Mouse (Mus musculus) forebrain, embryonic 12.5 days (tissue): ENCODE measurements around the gene Ubqln4. TPM values are rescaled to one million over a fixed set of nuclear protein-coding genes. Genes with fewer than 3 reads are reported as not detected.
A peak's percentile ranks its signal among the peaks of the same experiment; 100 is the strongest.

Experiments used
- ATAC-seq: fragments of 200-750 bp; cut with Nextera tagmentation; 2 replicates; pipeline ENCODE4 v1.8.0; 2017; ENCODE audit warnings: moderate TSS enrichment; ENCODE audit not compliant: low FRiP score
- H3K27ac ChIP-seq: fragments of 300-500 bp; sonication (generic); 2 replicates; pipeline ENCODE4 v1.5.1; 2016; ENCODE audit warnings: mild to moderate bottlenecking
- H3K27me3 ChIP-seq: fragments of 300-500 bp; sonication (generic); 2 replicates; pipeline ENCODE4 v1.6.1; 2016; ENCODE audit warnings: mild to moderate bottlenecking
- H3K36me3 ChIP-seq: fragments of 300-500 bp; sonication (generic); replicated peaks from 2 replicates; pipeline ENCODE4 v1.6.1; 2016; ENCODE audit warnings: mild to moderate bottlenecking
- H3K4me1 ChIP-seq: fragments of 300-500 bp; sonication (generic); 2 replicates; pipeline ENCODE4 v1.6.1; 2016
- H3K4me2 ChIP-seq: fragments of 300-500 bp; sonication (generic); 2 replicates; pipeline ENCODE4 v1.6.1; 2016; ENCODE audit warnings: mild to moderate bottlenecking, moderate library complexity
- H3K4me3 ChIP-seq: fragments of 300-500 bp; sonication (generic); replicated peaks from 2 replicates; pipeline ENCODE4 v1.5.1; 2016; ENCODE audit warnings: mild to moderate bottlenecking
- H3K9ac ChIP-seq: fragments of 300-500 bp; sonication (generic); 2 replicates; pipeline ENCODE4 v1.6.1; 2016; ENCODE audit warnings: mild to moderate bottlenecking
- H3K9me3 ChIP-seq: fragments of 300-500 bp; sonication (generic); 2 replicates; pipeline ENCODE4 v1.6.1; 2016
- WGBS: fragments of 180-500 bp; shearing (Covaris S2); methylation state at CpG from one replicate; pipeline ENCODE4 v1.1.7; 2016; 5-methylcytosine and 5-hydroxymethylcytosine counted together
- polyA plus RNA-seq: library from polyadenylated mRNA; unstranded; fragments of >200 nt; fragmentation: Nextera tagmentation; extraction: Ambion mirVana; gene quantifications from 2 replicates; pipeline ENCODE4 v1.2.1, GENCODE M21; 2016

The Ubqln4 gene
- polyA plus RNA-seq, 1 experiment from 2014 or later = 64.4 TPM

DNA sequence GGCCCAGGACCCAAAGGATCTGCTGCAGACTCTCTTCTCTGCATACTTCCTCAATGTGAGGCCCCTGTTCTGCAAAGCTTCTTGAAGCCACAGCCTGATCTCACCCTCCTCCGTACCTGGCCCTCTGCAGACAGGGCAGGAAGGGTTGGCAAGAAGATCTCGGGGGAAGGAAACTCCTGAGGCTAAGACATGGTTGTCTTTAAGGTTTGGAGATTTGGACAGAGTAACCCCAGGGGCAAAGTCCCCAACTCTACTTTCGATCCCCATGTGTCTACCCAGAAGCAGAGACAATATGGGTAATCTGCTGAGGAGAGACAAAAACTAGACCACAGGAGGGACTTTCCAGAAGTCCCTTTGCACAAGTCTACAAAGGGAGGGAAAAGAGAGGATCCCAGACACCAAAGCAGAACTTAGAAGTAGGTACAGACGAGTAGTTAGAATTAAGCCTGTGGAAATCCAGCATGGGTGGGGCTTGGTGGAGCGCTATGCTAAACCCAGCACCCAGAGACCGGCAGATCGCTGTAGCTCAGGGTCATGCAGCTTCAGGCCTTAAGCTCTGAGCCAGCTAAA lies 39.9 kb upstream of the Ubqln4 start:
- WGBS = 82% methylated on average over 7 of the region's 7 CpGs
- no peak overlapping the region for H3K9ac ChIP-seq
- H3K27me3 ChIP-seq = peaks cover 6% of the 10 kb centered on the region; the same call in 1 of the 2 replicates
- H3K4me2 ChIP-seq = no peak overlapping the region
- no peak overlapping the region for H3K27ac ChIP-seq
- H3K4me1 ChIP-seq = peaks cover 45% of the 10 kb centered on the region
- H3K4me3 ChIP-seq = no peak overlapping the region
- no peaks in the 10 kb centered on the region for H3K9me3 ChIP-seq
- H3K36me3 ChIP-seq = no peaks in the 10 kb centered on the region
- no peak for ATAC-seq

DNA sequence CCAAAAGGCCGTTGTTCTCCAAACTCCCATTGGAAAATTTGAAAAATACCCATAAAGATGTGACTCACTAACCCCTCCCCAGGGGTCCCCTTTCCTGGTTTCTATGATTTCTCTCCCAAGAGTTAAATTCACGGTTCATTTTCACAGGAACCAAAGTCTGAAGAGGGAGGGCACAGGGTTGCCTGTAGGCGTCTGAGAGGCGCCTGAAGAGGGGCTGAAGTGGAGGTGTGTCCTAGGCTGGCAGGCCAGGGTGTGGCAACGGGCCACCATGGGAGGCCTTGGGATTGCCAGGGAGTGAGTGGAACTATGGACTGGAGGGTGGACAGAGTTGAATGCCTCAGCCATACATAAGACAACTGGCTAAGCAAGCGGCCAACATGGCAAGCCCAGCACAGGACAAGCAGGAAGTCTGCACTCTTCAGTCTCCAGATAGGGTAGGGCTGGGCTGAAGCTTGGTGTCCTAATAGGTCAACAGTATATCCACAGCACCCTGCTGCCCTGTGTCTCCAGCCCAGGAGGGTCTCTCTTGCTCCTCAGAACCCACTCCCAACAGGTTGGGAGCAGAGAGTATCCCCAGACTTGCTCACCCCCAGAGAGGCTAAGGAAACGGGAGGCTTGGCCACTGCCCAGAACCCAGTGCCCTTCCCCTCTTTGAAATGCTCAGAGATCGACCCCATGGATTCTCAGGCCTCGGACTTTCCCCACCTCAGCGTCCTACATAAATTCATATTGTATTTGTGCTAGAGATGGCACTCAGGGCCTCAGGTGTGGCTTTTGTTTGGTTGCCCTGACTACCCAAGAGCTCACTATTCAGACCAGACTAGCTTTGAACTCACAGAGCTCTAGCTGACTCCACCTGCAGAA lies 39.1 kb upstream of the Ubqln4 start:
- 80% methylated on average over 10 of the region's 10 CpGs for WGBS
- Histone ChIP-seq H3K9me3 (no peaks in the 10 kb centered on the region), H3K4me2 (no peak overlapping the region), H3K27me3 (peaks cover 6% of the 10 kb centered on the region; the same call in 1 of the 2 replicates), H3K4me3 (no peak overlapping the region), H3K36me3 (no peaks in the 10 kb centered on the region), H3K9ac (no peak overlapping the region), H3K4me1 (peaks cover 40% of the 10 kb centered on the region), H3K27ac (no peak overlapping the region)
- no peak for ATAC-seq

DNA sequence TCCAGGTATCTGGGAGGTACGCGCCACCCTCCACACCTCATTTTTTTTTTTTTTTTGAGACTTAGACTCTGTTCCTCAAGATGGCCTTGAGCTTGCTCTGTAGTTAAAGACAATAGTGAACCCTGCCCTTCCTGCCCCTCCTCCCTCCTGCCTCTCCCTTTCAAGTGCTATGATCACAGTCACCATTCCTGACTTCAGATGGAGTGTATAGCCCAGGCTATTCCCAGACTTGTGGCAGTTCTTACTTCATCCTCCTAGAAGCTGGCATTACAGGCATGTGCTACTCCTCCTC lies 38.5 kb upstream of the Ubqln4 start:
- Histone ChIP-seq H3K27me3 (peaks cover 6% of the 10 kb centered on the region; the same call in 1 of the 2 replicates), H3K27ac (no peak overlapping the region), H3K9ac (no peak overlapping the region), H3K4me1 (peaks cover 35% of the 10 kb centered on the region), H3K9me3 (no peaks in the 10 kb centered on the region), H3K4me3 (no peak overlapping the region), H3K4me2 (no peak overlapping the region), H3K36me3 (no peaks in the 10 kb centered on the region)
- 92% methylated on average over 2 of the region's 2 CpGs for WGBS
- ATAC-seq = no peak

DNA sequence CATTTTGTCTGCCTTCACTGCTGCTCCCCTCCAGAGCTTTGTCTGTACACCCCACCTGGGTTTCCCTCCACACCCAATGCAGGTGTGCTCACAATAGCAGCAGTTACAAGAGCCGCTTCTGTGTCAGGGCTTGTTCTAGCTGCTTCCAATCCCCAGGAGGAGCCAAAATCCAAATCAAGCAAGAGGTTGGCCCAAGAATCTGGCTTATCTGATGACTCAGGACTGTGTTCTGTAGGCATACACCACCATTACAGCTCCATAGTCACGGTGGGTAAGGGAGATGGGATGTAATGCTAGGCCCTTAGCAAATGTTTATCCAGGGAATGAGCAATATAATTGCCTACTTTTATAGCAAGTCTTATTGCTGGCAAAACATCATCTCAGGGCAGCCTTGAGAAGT lies 37.2 kb upstream of the Ubqln4 start:
- no peak overlapping the region for H3K9ac ChIP-seq
- H3K9me3 ChIP-seq = no peaks in the 10 kb centered on the region
- H3K4me2 ChIP-seq = no peak overlapping the region
- WGBS = 87% methylated on average over 2 of the region's 2 CpGs
- no peak for ATAC-seq
- no peaks in the 10 kb centered on the region for H3K36me3 ChIP-seq
- H3K27ac ChIP-seq = no peak overlapping the region
- peaks cover 23% of the 10 kb centered on the region for H3K4me1 ChIP-seq
- H3K27me3 ChIP-seq = peaks cover 6% of the 10 kb centered on the region; the same call in 1 of the 2 replicates
- no peak overlapping the region for H3K4me3 ChIP-seq

DNA sequence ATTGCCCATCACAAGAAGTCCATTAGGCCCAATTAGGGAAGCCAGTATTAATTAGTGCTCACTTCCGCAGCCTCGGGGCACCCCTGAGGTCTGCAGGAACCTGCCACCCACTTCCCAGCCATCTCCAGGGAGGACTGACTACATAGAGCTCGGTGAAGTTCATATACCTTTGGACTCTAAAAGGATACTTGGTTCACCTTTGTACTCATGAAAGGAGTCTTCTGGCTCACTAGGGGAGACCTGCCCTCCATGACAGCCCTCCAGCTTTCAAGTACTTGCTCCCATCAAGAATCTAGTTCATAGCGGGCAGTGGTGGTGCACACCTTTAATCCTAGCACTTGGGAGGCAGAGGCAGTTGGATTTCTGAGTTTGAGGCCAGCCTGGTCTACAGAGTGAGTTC lies 35.1 kb upstream of the Ubqln4 start:
- H3K27ac ChIP-seq = no peak overlapping the region
- 70% methylated on average over 4 of the region's 4 CpGs for WGBS

DNA sequence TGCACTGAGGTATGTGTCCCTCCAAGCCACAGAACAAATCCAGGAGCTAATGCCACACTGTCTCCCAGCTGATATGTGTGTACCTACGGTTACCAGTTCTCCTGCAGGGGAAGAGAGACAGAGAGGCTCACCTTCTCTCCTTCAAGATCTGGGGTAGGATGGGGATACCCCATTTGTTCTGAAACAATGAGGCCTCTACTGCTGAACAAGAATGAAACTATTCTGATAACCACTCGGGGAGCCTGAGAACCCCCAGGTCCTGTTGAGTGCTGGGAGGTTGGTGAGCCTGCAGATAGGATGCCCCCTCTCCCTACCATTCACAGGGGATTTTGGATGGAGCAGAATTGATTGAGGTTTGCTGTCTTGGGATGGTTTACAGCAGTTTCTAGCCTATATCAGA lies 33.5 kb upstream of the Ubqln4 start:
- 85% methylated on average over 2 of the region's 2 CpGs for WGBS
- Histone ChIP-seq H3K27ac (no peak overlapping the region), H3K4me3 (no peak overlapping the region), H3K36me3 (peaks cover 18% of the 10 kb centered on the region), H3K4me2 (no peak overlapping the region), H3K9me3 (no peaks in the 10 kb centered on the region), H3K27me3 (peaks cover 6% of the 10 kb centered on the region; the same call in 1 of the 2 replicates), H3K4me1 (peaks cover 3% of the 10 kb centered on the region; the same call in 1 of the 2 replicates), H3K9ac (no peak overlapping the region)
- no peak for ATAC-seq

More for the DNA sequence above, 35.1 kb upstream of the Ubqln4 start:
- Histone ChIP-seq H3K27me3 (peaks cover 6% of the 10 kb centered on the region; the same call in 1 of the 2 replicates), H3K9ac (no peak overlapping the region), H3K4me3 (no peak overlapping the region), H3K4me2 (no peak overlapping the region), H3K9me3 (no peaks in the 10 kb centered on the region), H3K4me1 (peaks cover 6% of the 10 kb centered on the region), H3K36me3 (peaks cover 2% of the 10 kb centered on the region)
- no peak for ATAC-seq

DNA sequence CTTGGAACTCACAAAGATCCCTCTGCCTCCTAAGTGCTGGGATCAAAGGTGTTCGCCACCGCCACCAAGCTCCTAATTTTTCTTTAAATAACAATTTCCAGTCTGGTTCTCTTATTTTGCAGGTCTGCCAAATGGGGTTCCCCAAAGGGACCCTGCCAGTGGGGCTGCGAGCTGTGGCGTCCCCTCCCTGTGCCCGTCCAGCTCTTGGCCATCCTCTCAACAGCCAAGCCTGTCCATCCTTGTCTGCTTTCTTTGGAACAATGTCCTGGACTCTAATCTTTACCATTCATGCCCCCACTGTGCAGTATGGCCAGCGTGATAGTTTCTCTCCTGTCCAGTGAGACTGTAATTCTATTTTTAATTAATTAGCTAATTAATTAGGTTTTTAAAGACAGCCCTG lies 32.4 kb upstream of the Ubqln4 start:
- no peak overlapping the region for H3K4me2 ChIP-seq
- H3K9ac ChIP-seq = no peak overlapping the region
- WGBS = 88% methylated on average over 6 of the region's 6 CpGs
- H3K27me3 ChIP-seq = peaks cover 4% of the 10 kb centered on the region; the same call in 1 of the 2 replicates
- no peaks in the 10 kb centered on the region for H3K9me3 ChIP-seq
- no peak overlapping the region for H3K27ac ChIP-seq
- H3K4me3 ChIP-seq = no peak overlapping the region
- peaks cover 10% of the 10 kb centered on the region for H3K4me1 ChIP-seq
- peaks cover 20% of the 10 kb centered on the region for H3K36me3 ChIP-seq
- ATAC-seq = no peak

DNA sequence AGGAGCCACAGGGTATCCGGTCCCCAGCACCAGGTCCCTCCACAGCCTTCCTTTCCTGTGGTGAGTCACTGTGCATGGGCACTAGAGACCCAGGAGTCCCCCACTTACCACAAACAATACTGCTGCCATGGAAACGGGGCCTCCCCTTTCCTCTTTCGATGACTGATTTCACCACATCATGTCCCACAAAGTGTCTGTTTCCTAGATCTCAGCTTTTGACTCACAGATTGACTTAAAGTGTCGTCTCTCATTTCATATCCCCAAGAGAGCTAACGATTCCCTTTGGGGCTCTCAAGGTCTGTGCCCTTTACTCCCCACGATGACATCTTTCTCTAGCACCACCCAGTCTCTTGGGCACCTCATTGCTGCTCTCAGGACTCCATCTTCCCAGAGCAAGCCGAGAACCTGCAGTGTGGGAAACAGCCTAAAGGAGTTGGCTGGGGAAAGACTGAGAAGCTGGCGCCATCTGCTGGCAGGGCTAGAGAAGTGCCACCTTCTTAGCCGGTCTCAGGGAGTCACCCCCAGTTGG lies 31.7 kb upstream of the Ubqln4 start:
- peaks cover 20% of the 10 kb centered on the region for H3K36me3 ChIP-seq
- 33% methylated on average over 9 of the region's 9 CpGs for WGBS
- H3K9me3 ChIP-seq = no peaks in the 10 kb centered on the region
- peak; percentile 42 for ATAC-seq
- H3K4me2 ChIP-seq = no peak overlapping the region
- H3K4me3 ChIP-seq = no peak overlapping the region
- H3K27ac ChIP-seq = no peak overlapping the region
- H3K4me1 ChIP-seq = peaks cover 17% of the 10 kb centered on the region
- H3K9ac ChIP-seq = no peak overlapping the region
- no peaks in the 10 kb centered on the region for H3K27me3 ChIP-seq

DNA sequence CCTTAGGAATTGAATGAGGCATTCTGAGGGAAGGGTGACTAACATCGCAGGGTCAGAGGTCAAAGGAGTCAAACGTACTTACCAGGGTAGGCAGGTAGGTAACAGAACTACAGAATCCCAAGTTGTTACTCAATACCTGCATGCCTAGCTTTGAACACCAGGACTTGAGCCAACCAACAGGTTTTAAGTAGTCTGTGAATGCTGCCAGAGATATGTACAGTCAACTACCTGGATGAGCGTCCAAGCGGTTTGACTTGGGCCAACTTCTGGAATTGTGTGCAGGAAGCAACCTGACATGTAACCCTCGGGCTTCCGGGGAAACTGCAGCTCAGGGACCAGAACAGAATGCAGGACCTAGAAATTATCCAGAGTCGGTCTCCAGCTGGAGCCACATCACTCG lies 30.5 kb upstream of the Ubqln4 start:
- 91% methylated on average over 8 of the region's 8 CpGs for WGBS
- ATAC-seq = no peak
- H3K4me1 ChIP-seq = peaks cover 28% of the 10 kb centered on the region

DNA sequence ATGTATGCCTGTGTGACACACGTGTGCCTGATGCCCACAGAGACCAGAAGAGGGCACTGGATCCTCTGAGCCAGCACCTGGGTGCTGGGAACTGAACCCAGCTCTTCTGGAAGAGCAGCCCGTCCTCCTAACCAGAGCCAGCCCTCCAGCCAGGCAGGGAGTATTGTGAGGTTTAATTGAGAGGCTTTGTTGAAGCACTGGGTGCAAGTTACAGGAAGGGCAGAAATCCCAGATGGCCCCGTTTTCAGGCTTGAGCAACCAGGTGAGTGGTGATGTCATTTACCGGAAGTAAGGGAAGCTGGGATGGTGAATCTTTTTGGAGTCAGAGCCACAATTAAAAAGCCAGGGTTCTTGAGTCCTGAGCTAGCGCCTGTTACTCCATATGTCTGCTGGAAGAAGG lies 28.5 kb upstream of the Ubqln4 start:
- Histone ChIP-seq H3K9ac (no peak overlapping the region), H3K4me2 (no peak overlapping the region), H3K4me1 (peaks cover 48% of the 10 kb centered on the region), H3K9me3 (no peaks in the 10 kb centered on the region), H3K4me3 (no peak overlapping the region), H3K27ac (no peak overlapping the region), H3K27me3 (no peaks in the 10 kb centered on the region), H3K36me3 (peaks cover 20% of the 10 kb centered on the region)
- ATAC-seq = no peak
- WGBS = 85% methylated on average over 5 of the region's 5 CpGs

More for the DNA sequence above, 30.5 kb upstream of the Ubqln4 start:
- Histone ChIP-seq H3K4me2 (no peak overlapping the region), H3K9ac (no peak overlapping the region), H3K36me3 (peaks cover 20% of the 10 kb centered on the region), H3K27me3 (no peaks in the 10 kb centered on the region), H3K4me3 (no peak overlapping the region), H3K27ac (no peak overlapping the region), H3K9me3 (no peaks in the 10 kb centered on the region)

DNA sequence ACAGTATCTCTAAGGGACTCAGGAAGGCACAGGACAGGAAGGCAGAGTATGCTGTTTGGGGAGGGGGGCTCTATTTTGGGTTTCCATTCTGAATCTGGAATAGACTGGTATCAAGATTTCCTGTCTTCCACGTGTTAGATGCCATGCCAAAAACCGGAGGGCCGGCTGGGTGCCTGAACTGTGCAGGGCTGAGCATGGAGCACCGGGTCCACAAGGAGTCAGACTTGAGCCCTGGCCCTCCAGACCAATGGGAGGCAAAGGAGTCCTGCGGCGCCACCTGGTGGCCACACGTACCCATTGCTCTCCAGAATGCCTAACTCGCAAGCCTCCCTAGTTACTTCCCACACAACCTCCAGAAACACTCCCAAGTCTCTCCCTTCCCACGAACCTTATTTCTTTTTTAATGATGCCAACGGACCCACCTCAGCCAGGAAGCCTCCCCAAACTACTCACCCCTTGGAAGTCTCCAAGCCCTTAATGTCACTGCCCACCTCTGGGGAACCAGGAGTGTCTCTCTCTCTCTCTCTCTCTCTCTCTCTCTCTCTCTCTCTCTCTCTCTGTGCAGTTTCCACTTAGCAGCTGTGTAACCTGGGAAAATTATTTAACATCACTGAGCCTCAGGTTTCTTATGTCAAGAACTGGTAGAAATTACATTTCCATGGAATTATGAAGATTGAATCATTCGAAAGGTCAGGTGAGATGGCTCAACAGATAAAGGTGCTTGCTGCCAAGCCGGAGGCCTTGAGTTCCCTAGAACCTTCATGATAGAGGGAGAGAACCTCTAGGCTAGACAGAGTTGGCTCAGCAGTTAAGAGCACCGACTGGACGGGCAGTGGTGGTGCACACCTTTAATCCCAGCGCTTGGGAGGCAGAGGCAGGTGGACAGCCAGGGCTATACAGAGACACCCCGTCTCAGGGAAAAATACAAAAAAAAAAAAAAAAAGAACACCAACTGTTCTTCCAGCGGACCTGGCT lies 27.1 kb upstream of the Ubqln4 start:
- peak; percentile 67 for ATAC-seq
- H3K9me3 ChIP-seq = no peaks in the 10 kb centered on the region
- H3K36me3 ChIP-seq = peaks cover 20% of the 10 kb centered on the region
- H3K9ac ChIP-seq = peak overlapping the region; percentile 36; the same call in 1 of the 2 replicates
- H3K4me1 ChIP-seq = peaks cover 54% of the 10 kb centered on the region
- peak overlapping the region; percentile 33 for H3K4me2 ChIP-seq
- H3K4me3 ChIP-seq = peak overlapping the region; percentile 10; the same call in 1 of the 2 replicates
- H3K27ac ChIP-seq = no peak overlapping the region; the same call in 1 of the 2 replicates
- no peaks in the 10 kb centered on the region for H3K27me3 ChIP-seq
- WGBS = 29% methylated on average over 17 of the region's 17 CpGs

DNA sequence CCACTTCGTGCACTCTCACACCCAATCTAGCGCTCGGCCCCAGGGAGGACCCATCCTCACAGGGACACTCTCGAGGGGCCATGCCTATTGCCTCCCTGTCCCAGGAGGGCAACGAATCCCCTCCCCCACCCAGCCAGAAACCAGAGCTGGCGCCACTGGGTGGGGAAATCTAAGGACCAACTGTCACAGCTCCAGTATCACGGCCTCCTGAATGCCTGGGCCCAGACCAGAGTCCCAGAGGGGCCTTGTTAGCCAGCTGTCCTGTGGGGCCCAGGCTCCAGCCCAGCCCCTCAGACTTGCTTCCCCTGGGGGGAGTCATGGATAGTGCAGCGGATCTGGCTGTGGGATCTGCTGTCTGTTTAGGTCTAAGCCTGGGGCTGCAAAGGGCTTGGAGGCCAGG lies 26.0 kb upstream of the Ubqln4 start:
- Histone ChIP-seq H3K9me3 (no peaks in the 10 kb centered on the region), H3K27ac (peak overlapping the region; percentile 77), H3K36me3 (peaks cover 20% of the 10 kb centered on the region), H3K4me2 (peak overlapping the region; percentile 93), H3K9ac (peak overlapping the region; percentile 59), H3K4me3 (peak overlapping the region; percentile 19), H3K27me3 (no peaks in the 10 kb centered on the region), H3K4me1 (peaks cover 51% of the 10 kb centered on the region)
- no peak for ATAC-seq
- WGBS = 32% methylated on average over 8 of the region's 8 CpGs
